Mouse (Mus musculus): ENCODE measurements around the gene Pdgfb. TPM values are rescaled to one million over a fixed set of nuclear protein-coding genes. Genes with fewer than 3 reads are reported as not detected.

The Pdgfb gene
- total and polyA plus RNA-seq, 2 experiments from 2014 or later, result 9.5 to 31.0 TPM

GRCm38 (mm10) chr15:79970940-79971339, 43.8 kb downstream of the Pdgfb start, which contains the start of gene Cbx7:
TSS of gene Cbx7 (minus strand) at chr15:79971119.
- no peak for DNase-seq (ENCODE audit: low spot score)

GRCm38 (mm10) chr15:79970491-79970890, 44.3 kb downstream of the Pdgfb start:
- TF ChIP-seq CTCF (IDR thresholded peaks at IDR 0.05; ENCODE audit: low read depth), result no peak
- DNase-seq (ENCODE audit: low spot score), result no peak
- no peak overlapping the region for H3K27ac ChIP-seq
- no peak overlapping the region for H3K4me2 ChIP-seq (ENCODE audit: low read depth, low read length)
- no peak overlapping the region for H3K9ac ChIP-seq (replicated peaks; ENCODE audit: low read length)
- WGBS, result 96% methylated on average over 18 of the region's 18 CpGs
- no peaks in the 10 kb centered on the region for H3K27me3 ChIP-seq (ENCODE audit: insufficient read depth, low read length)
- H3K9me3 ChIP-seq (ENCODE audit: low read length), result 0 out of 2 replicates have a peak, but pooled peaks cover 2% of the 10 kb centered on the region
- H3K4me1 ChIP-seq (ENCODE audit: insufficient read depth, low read length), result no peaks in the 10 kb centered on the region
- no peaks in the 10 kb centered on the region for H3K36me3 ChIP-seq (ENCODE audit: insufficient read depth, low read length)
- ATAC-seq, result no peak
- no peak overlapping the region for H3K4me3 ChIP-seq (ENCODE audit: low read length)

More at GRCm38 (mm10) chr15:79970940-79971339, 43.8 kb downstream of the Pdgfb start, which contains the start of gene Cbx7:
- WGBS, result 95% methylated on average over 11 of the region's 11 CpGs
- no peak within 1 kb of the TSS for H3K4me2 ChIP-seq (ENCODE audit: low read depth, low read length)
- no peak within 1 kb of the TSS for H3K27ac ChIP-seq
- no peaks in the 10 kb centered on the region for H3K27me3 ChIP-seq (ENCODE audit: insufficient read depth, low read length)
- no peak within 1 kb of the TSS for H3K9ac ChIP-seq (replicated peaks; ENCODE audit: low read length)
- no peaks in the 10 kb centered on the region for H3K36me3 ChIP-seq (ENCODE audit: insufficient read depth, low read length)
- no peaks in the 10 kb centered on the region for H3K4me1 ChIP-seq (ENCODE audit: insufficient read depth, low read length)
- H3K4me3 ChIP-seq (ENCODE audit: low read length), result no peak within 1 kb of the TSS
- H3K9me3 ChIP-seq (ENCODE audit: low read length), result 0 out of 2 replicates have a peak, but pooled peaks cover 2% of the 10 kb centered on the region
- TF ChIP-seq CTCF (IDR thresholded peaks at IDR 0.05; ENCODE audit: low read depth), result no peak
- ATAC-seq, result no peak

GRCm38 (mm10) chr15:79967346-79967745, 47.4 kb downstream of the Pdgfb start:
- ATAC-seq, result no peak
- no peak for TF ChIP-seq CTCF (IDR thresholded peaks at IDR 0.05; ENCODE audit: low read depth)
- no peaks in the 10 kb centered on the region for H3K36me3 ChIP-seq (ENCODE audit: insufficient read depth, low read length)
- H3K27me3 ChIP-seq (ENCODE audit: insufficient read depth, low read length), result no peaks in the 10 kb centered on the region
- DNase-seq (ENCODE audit: low spot score), result no peak
- H3K4me2 ChIP-seq (ENCODE audit: low read depth, low read length), result no peak overlapping the region
- H3K9ac ChIP-seq (replicated peaks; ENCODE audit: low read length), result no peak overlapping the region
- no peak overlapping the region for H3K27ac ChIP-seq
- 0 out of 2 replicates have a peak, but pooled peaks cover 2% of the 10 kb centered on the region for H3K9me3 ChIP-seq (ENCODE audit: low read length)
- no peaks in the 10 kb centered on the region for H3K4me1 ChIP-seq (ENCODE audit: insufficient read depth, low read length)
- H3K4me3 ChIP-seq (ENCODE audit: low read length), result no peak overlapping the region
- 79% methylated on average over 6 of the region's 6 CpGs for WGBS

GRCm38 (mm10) chr15:79964376-79964775, 50.4 kb downstream of the Pdgfb start:
- Histone ChIP-seq H3K4me2 (ENCODE audit: low read depth, low read length) (no peak overlapping the region), H3K4me1 (ENCODE audit: insufficient read depth, low read length) (peaks cover 3% of the 10 kb centered on the region; the same call in 1 of the 2 replicates), H3K9me3 (ENCODE audit: low read length) (0 out of 2 replicates have a peak, but pooled peaks cover 2% of the 10 kb centered on the region), H3K36me3 (ENCODE audit: insufficient read depth, low read length) (no peaks in the 10 kb centered on the region), H3K9ac (replicated peaks; ENCODE audit: low read length) (no peak overlapping the region), H3K4me3 (ENCODE audit: low read length) (no peak overlapping the region), H3K27ac (no peak overlapping the region), H3K27me3 (ENCODE audit: insufficient read depth, low read length) (no peaks in the 10 kb centered on the region)
- TF ChIP-seq CTCF (IDR thresholded peaks at IDR 0.05; ENCODE audit: low read depth), result no peak
- WGBS, result 91% methylated on average over 7 of the region's 7 CpGs
- ATAC-seq (no peak), DNase-seq (ENCODE audit: low spot score) (no peak)

GRCm38 (mm10) chr15:79962661-79963060, 52.1 kb downstream of the Pdgfb start:
- DNase-seq (ENCODE audit: low spot score), result peak; percentile 59
- Histone ChIP-seq H3K27me3 (ENCODE audit: insufficient read depth, low read length) (no peaks in the 10 kb centered on the region), H3K36me3 (ENCODE audit: insufficient read depth, low read length) (no peaks in the 10 kb centered on the region), H3K4me3 (ENCODE audit: low read length) (no peak overlapping the region), H3K9me3 (ENCODE audit: low read length) (0 out of 2 replicates have a peak, but pooled peaks cover 2% of the 10 kb centered on the region), H3K27ac (no peak overlapping the region; the same call in 1 of the 2 replicates), H3K4me1 (ENCODE audit: insufficient read depth, low read length) (peaks cover 3% of the 10 kb centered on the region; the same call in 1 of the 2 replicates), H3K9ac (replicated peaks; ENCODE audit: low read length) (no peak overlapping the region), H3K4me2 (ENCODE audit: low read depth, low read length) (no peak overlapping the region)
- WGBS, result 62% methylated on average over 18 of the region's 18 CpGs
- ATAC-seq, result no peak
- no peak for TF ChIP-seq CTCF (IDR thresholded peaks at IDR 0.05; ENCODE audit: low read depth)

- DNase-seq (ENCODE audit: low spot score), result peak; percentile 25
- H3K4me1 ChIP-seq (ENCODE audit: insufficient read depth, low read length), result peaks cover 3% of the 10 kb centered on the region; the same call in 1 of the 2 replicates
- H3K27me3 ChIP-seq (ENCODE audit: insufficient read depth, low read length), result no peaks in the 10 kb centered on the region
- 46% methylated on average over 9 of the region's 9 CpGs for WGBS
- H3K4me3 ChIP-seq (ENCODE audit: low read length), result no peak overlapping the region
- ATAC-seq, result peak; percentile 76
- H3K9ac ChIP-seq (replicated peaks; ENCODE audit: low read length), result no peak overlapping the region
- H3K9me3 ChIP-seq (ENCODE audit: low read length), result 0 out of 2 replicates have a peak, but pooled peaks cover 1% of the 10 kb centered on the region
- H3K4me2 ChIP-seq (ENCODE audit: low read depth, low read length), result no peak overlapping the region
- no peak overlapping the region for H3K27ac ChIP-seq
- TF ChIP-seq CTCF (IDR thresholded peaks at IDR 0.05; ENCODE audit: low read depth), result peak; percentile 47
- no peaks in the 10 kb centered on the region for H3K36me3 ChIP-seq (ENCODE audit: insufficient read depth, low read length)
Observed at GRCm38 (mm10) chr15:79961366-79961921, 53.3 kb downstream of the Pdgfb start.

DNA sequence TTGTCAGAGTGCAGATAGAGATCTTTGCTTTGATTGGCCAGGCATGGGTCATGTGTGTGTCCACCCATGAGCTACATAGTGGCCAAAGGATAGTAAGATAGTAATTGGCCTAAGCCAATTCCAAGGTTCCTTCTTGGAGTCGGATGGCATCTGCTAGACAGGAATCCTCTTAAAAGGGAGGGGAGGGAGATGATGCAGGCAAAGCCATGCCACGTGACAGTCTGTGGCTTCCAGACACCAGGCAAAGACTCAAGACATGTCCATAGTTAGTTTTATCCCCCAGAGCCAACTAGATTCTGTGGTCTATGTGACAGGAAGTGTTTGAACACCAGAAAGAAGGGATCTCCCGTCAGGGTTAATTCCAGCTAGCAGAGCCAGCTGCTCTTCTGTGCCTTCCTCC, 56.4 kb downstream of the Pdgfb start:
- H3K9me3 ChIP-seq (ENCODE audit: low read length), result no peaks in the 10 kb centered on the region
- no peak overlapping the region for H3K4me3 ChIP-seq (ENCODE audit: low read length)
- ATAC-seq (no peak), DNase-seq (ENCODE audit: low spot score) (no peak)
- no peaks in the 10 kb centered on the region for H3K27me3 ChIP-seq (ENCODE audit: insufficient read depth, low read length)
- H3K36me3 ChIP-seq (ENCODE audit: insufficient read depth, low read length), result no peaks in the 10 kb centered on the region
- no peak for TF ChIP-seq CTCF (IDR thresholded peaks at IDR 0.05; ENCODE audit: low read depth)
- H3K4me1 ChIP-seq (ENCODE audit: insufficient read depth, low read length), result peaks cover 3% of the 10 kb centered on the region; the same call in 1 of the 2 replicates
- H3K27ac ChIP-seq, result no peak overlapping the region
- H3K9ac ChIP-seq (replicated peaks; ENCODE audit: low read length), result no peak overlapping the region
- WGBS, result 60% methylated on average over 3 of the region's 3 CpGs
- H3K4me2 ChIP-seq (ENCODE audit: low read depth, low read length), result no peak overlapping the region
